ENCODE assay signal across 8 mouse cellular contexts in genomic region chr14:31000356-31000755, GRCm38 (mm10). TPM values are rescaled to one million over a fixed set of nuclear protein-coding genes. Genes with fewer than 3 reads are reported as not detected.
DNase-seq lines count a peak whose midpoint lies in the region; ATAC-seq and TF ChIP-seq lines count a peak whose summit lies in the region.

No protein-coding gene starts in this region.

- H3K27me3 ChIP-seq in heart, postnatal 0 days (ENCODE audit: control insufficient read depth, insufficient read depth, low read length): no peaks in the 10 kb centered on the region
- no peaks in the 10 kb centered on the region for H3K27me3 ChIP-seq in MEL (ENCODE audit: control insufficient read depth in 1 of 2, insufficient read depth in 2 of 2, low read length in 2 of 2)
- no peaks in the 10 kb centered on the region for H3K27me3 ChIP-seq in hindbrain, embryonic 13.5 days
- H3K27me3 ChIP-seq in midbrain, embryonic 13.5 days: no peaks in the 10 kb centered on the region

- peak overlapping the region; percentile 74 for H3K4me2 ChIP-seq in heart, postnatal 0 days (ENCODE audit: low read depth, low read length)
- peak overlapping the region; percentile 84 for H3K4me2 ChIP-seq in hindbrain, embryonic 13.5 days
- H3K4me2 ChIP-seq in midbrain, embryonic 13.5 days (replicated peaks): peak overlapping the region; percentile 83

- ATAC-seq in heart, postnatal 0 days (ENCODE audit: insufficient read depth, low read depth): no peak
- ATAC-seq in hindbrain, embryonic 13.5 days (ENCODE audit: low FRiP score): no peak
- no peak for ATAC-seq in midbrain, embryonic 13.5 days

- H3K27ac ChIP-seq in heart, postnatal 0 days (ENCODE audit: low read depth): peak overlapping the region; percentile 86; the same call in 1 of the 2 replicates
- H3K27ac ChIP-seq in MEL (ENCODE audit: control insufficient read depth, low read depth, low read length): peak overlapping the region; percentile 77
- no peak overlapping the region for H3K27ac ChIP-seq in hindbrain, embryonic 13.5 days
- no peak overlapping the region for H3K27ac ChIP-seq in midbrain, embryonic 13.5 days

- H3K9me3 ChIP-seq in heart, postnatal 0 days (replicated peaks; ENCODE audit: control insufficient read depth, low read length): no peaks in the 10 kb centered on the region
- H3K9me3 ChIP-seq in MEL (replicated peaks; ENCODE audit: insufficient read depth, low read length): no peaks in the 10 kb centered on the region
- H3K9me3 ChIP-seq in hindbrain, embryonic 13.5 days: no peaks in the 10 kb centered on the region
- H3K9me3 ChIP-seq in midbrain, embryonic 13.5 days: no peaks in the 10 kb centered on the region

- no peak for TF ChIP-seq RAD21 in MEL (IDR thresholded peaks at IDR 0.05; ENCODE audit: low read depth, low read length)

- no peak for DNase-seq in heart, postnatal 0 days (ENCODE audit: low spot score)
- no peak for DNase-seq in heart, adult 18-20 months
- no peak for DNase-seq in MEL (ENCODE audit: low read depth, low spot score)
- DNase-seq in urinary bladder, postnatal 36 days (ENCODE audit: low spot score in 2 of 2): no peak
- no peak for DNase-seq in embryo, embryonic 11 days
- no peak for DNase-seq in left cerebral cortex, postnatal 14 days (ENCODE audit: low spot score in 2 of 2)

- intact Hi-C loops in left cerebral cortex, postnatal 14 days (cut with DNase I): loop anchor here (2.0 kb wide), 1 partner anchor 18 kb away; the partner anchor contains the start of genes Gnl3 and Pbrm1

- TF ChIP-seq CTCF in heart, postnatal 0 days (IDR thresholded peaks at IDR 0.05; ENCODE audit: low read depth): no peak
- TF ChIP-seq CTCF in MEL (IDR thresholded peaks at IDR 0.05 in 2 of 3, conservative IDR thresholded peaks at IDR 0.05 in 1 of 3; ENCODE audit: control insufficient read depth in 1 of 3, insufficient read depth in 1 of 3, low read depth in 2 of 3, low read length in 3 of 3, poor library complexity in 1 of 3, severe bottlenecking in 1 of 3): no peak

- H3K79me2 ChIP-seq in MEL (ENCODE audit: control insufficient read depth, insufficient read depth, low read length, poor library complexity): peaks cover 16% of the 10 kb centered on the region

- peak overlapping the region; percentile 97 for H3K4me3 ChIP-seq in heart, postnatal 0 days (ENCODE audit: low read depth, low read length)
- H3K4me3 ChIP-seq in MEL (ENCODE audit: control insufficient read depth in 1 of 2, insufficient read depth in 1 of 2, low read depth in 2 of 2, low read length in 2 of 2): peak overlapping the region; percentile 95 to 98
- H3K4me3 ChIP-seq in hindbrain, embryonic 13.5 days: peak overlapping the region; percentile 97
- H3K4me3 ChIP-seq in midbrain, embryonic 13.5 days (replicated peaks): peak overlapping the region; percentile 96

- no peak for TF ChIP-seq POLR2A in MEL (IDR thresholded peaks at IDR 0.05; ENCODE audit: control insufficient read depth in 1 of 2, insufficient read depth in 1 of 2, low read depth in 1 of 2, low read length in 2 of 2, poor library complexity in 1 of 2)

- H3K36me3 ChIP-seq in heart, postnatal 0 days (replicated peaks; ENCODE audit: control insufficient read depth, insufficient read depth, low read length): peaks cover 13% of the 10 kb centered on the region
- H3K36me3 ChIP-seq in MEL (ENCODE audit: control insufficient read depth in 1 of 2, insufficient read depth in 2 of 2, low read length in 2 of 2): peaks cover 2 to 15% of the 10 kb centered on the region in 2 experiments; a peak in 3 of 4 replicates
- peaks cover 21% of the 10 kb centered on the region; the same call in 1 of the 2 replicates for H3K36me3 ChIP-seq in hindbrain, embryonic 13.5 days
- H3K36me3 ChIP-seq in midbrain, embryonic 13.5 days: peaks cover 26% of the 10 kb centered on the region

- peak overlapping the region; percentile 74 for H3K9ac ChIP-seq in heart, postnatal 0 days (replicated peaks; ENCODE audit: low read depth, low read length)
- H3K9ac ChIP-seq in MEL (ENCODE audit: control insufficient read depth, low read depth, low read length, poor library complexity, severe bottlenecking): peak overlapping the region; percentile 93
- H3K9ac ChIP-seq in hindbrain, embryonic 13.5 days: peak overlapping the region; percentile 96
- H3K9ac ChIP-seq in midbrain, embryonic 13.5 days (replicated peaks): peak overlapping the region; percentile 94

- no peak for TF ChIP-seq EP300 in heart, postnatal 0 days (IDR thresholded peaks at IDR 0.05; ENCODE audit: low read depth)
- TF ChIP-seq EP300 in MEL (IDR thresholded peaks at IDR 0.05; ENCODE audit: low read depth in 1 of 2, low read length in 2 of 2): no peak

- H3K4me1 ChIP-seq in heart, postnatal 0 days (ENCODE audit: control insufficient read depth, insufficient read depth): peaks cover 10% of the 10 kb centered on the region
- H3K4me1 ChIP-seq in MEL (ENCODE audit: control insufficient read depth in 1 of 2, insufficient read depth in 2 of 2, low read length in 2 of 2): peaks cover 4 to 9% of the 10 kb centered on the region in 2 experiments
- H3K4me1 ChIP-seq in hindbrain, embryonic 13.5 days (replicated peaks): peaks cover 20% of the 10 kb centered on the region
- peaks cover 23% of the 10 kb centered on the region for H3K4me1 ChIP-seq in midbrain, embryonic 13.5 days (replicated peaks)

- 56% methylated on average over 10 of the region's 10 CpGs for WGBS in heart, postnatal 0 days
- WGBS in hindbrain, embryonic 13.5 days: 67% methylated on average over 10 of the region's 10 CpGs
- 67% methylated on average over 10 of the region's 10 CpGs for WGBS in midbrain, embryonic 13.5 days

TF ChIP-seq in MEL, 35 proteins besides CTCF, POLR2A, EP300 and RAD21:
- 0 out of 2 replicates have a peak, but pooled peaks have one; percentile 48 for TF ChIP-seq CHD1 (IDR thresholded peaks at IDR 0.05; ENCODE audit: low read depth, low read length)
- TF ChIP-seq E2F4 (IDR thresholded peaks at IDR 0.05; ENCODE audit: borderline replicate concordance, low read depth, low read length): no peak

RNA-seq across cellular contexts. Expression of gene Glt8d1, which starts 0.8 kb away (rescaled TPM):
- 28.7 and 39.0 TPM in 2 replicates for total RNA-seq in heart, postnatal 0 days (2014; rRNA removed; ENCODE audit: low replicate concordance)
- polyA plus RNA-seq in heart, postnatal 0 days (2015; fragmentation: Nextera tagmentation; extraction: Ambion mirVana): 30.6 and 30.9 TPM in 2 replicates
- 10 to 100 TPM; 19.8 to 22.5 TPM for total RNA-seq in heart, adult 18-20 months (2021)
- 14.7 and 15.6 TPM in 2 replicates for total RNA-seq in MEL (2012; rRNA removed)
- polyA plus RNA-seq in MEL (2012; ENCODE audit: insufficient read depth in 1 of 2, insufficient read length in 2 of 2, low read depth in 1 of 2, low replicate concordance in 2 of 2, missing spikeins in 1 of 2): 10 to 100 TPM in 1 of 2 experiments, not detected in 1; 19.2 TPM
- 62.8 and 66.7 TPM in 2 replicates for polyA plus RNA-seq in hindbrain, embryonic 13.5 days (2015; fragmentation: Nextera tagmentation; extraction: Ambion mirVana)
- 58.5 and 60.1 TPM in 2 replicates for polyA plus RNA-seq in midbrain, embryonic 13.5 days (2015; fragmentation: Nextera tagmentation; extraction: Ambion mirVana)
- total RNA-seq in left cerebral cortex, postnatal 14 days (2021): 10 to 100 TPM; 27.2 to 30.7 TPM

RNA-seq across cellular contexts. Expression of gene Spcs1, which starts 1.1 kb away (rescaled TPM):
- total RNA-seq in heart, postnatal 0 days (2014; rRNA removed; ENCODE audit: low replicate concordance): 309 and 340 TPM in 2 replicates
- polyA plus RNA-seq in heart, postnatal 0 days (2015; fragmentation: Nextera tagmentation; extraction: Ambion mirVana): 429 and 459 TPM in 2 replicates
- 100 to 1,000 TPM; 132 to 138 TPM for total RNA-seq in heart, adult 18-20 months (2021)
- total RNA-seq in MEL (2012; rRNA removed): 165 and 208 TPM in 2 replicates
- 100 to 1,000 TPM; 188 to 419 TPM for polyA plus RNA-seq in MEL (2012; ENCODE audit: insufficient read depth in 1 of 2, insufficient read length in 2 of 2, low read depth in 1 of 2, low replicate concordance in 2 of 2, missing spikeins in 1 of 2)
- 322 and 337 TPM in 2 replicates for polyA plus RNA-seq in hindbrain, embryonic 13.5 days (2015; fragmentation: Nextera tagmentation; extraction: Ambion mirVana)
- 293 and 296 TPM in 2 replicates for polyA plus RNA-seq in midbrain, embryonic 13.5 days (2015; fragmentation: Nextera tagmentation; extraction: Ambion mirVana)
- total RNA-seq in left cerebral cortex, postnatal 14 days (2021): 100 to 1,000 TPM; 171 to 175 TPM

RNA-seq across cellular contexts. Expression of gene Pbrm1, which starts 18.6 kb away (rescaled TPM):
- 31.9 and 65.0 TPM in 2 replicates for total RNA-seq in heart, postnatal 0 days (2014; rRNA removed; ENCODE audit: low replicate concordance)
- polyA plus RNA-seq in heart, postnatal 0 days (2015; fragmentation: Nextera tagmentation; extraction: Ambion mirVana): 63.2 and 66.5 TPM in 2 replicates
- 10 to 100 TPM; 51.7 to 57.7 TPM for total RNA-seq in heart, adult 18-20 months (2021)
- 28.7 and 31.1 TPM in 2 replicates for total RNA-seq in MEL (2012; rRNA removed)
- 10 to 100 TPM; 32.4 to 62.0 TPM for polyA plus RNA-seq in MEL (2012; ENCODE audit: insufficient read depth in 1 of 2, insufficient read length in 2 of 2, low read depth in 1 of 2, low replicate concordance in 2 of 2, missing spikeins in 1 of 2)
- 146 and 151 TPM in 2 replicates for polyA plus RNA-seq in hindbrain, embryonic 13.5 days (2015; fragmentation: Nextera tagmentation; extraction: Ambion mirVana)
- 175 and 181 TPM in 2 replicates for polyA plus RNA-seq in midbrain, embryonic 13.5 days (2015; fragmentation: Nextera tagmentation; extraction: Ambion mirVana)
- 10 to 100 TPM; 50.7 to 53.6 TPM for total RNA-seq in left cerebral cortex, postnatal 14 days (2021)

RNA-seq across cellular contexts. Expression of gene Gnl3, which starts 18.6 kb away (rescaled TPM):
- 30.5 and 45.8 TPM in 2 replicates for total RNA-seq in heart, postnatal 0 days (2014; rRNA removed; ENCODE audit: low replicate concordance)
- 30.7 and 37.3 TPM in 2 replicates for polyA plus RNA-seq in heart, postnatal 0 days (2015; fragmentation: Nextera tagmentation; extraction: Ambion mirVana)
- 10 to 100 TPM; 23.9 to 25.9 TPM for total RNA-seq in heart, adult 18-20 months (2021)
- total RNA-seq in MEL (2012; rRNA removed): 217 and 257 TPM in 2 replicates
- polyA plus RNA-seq in MEL (2012; ENCODE audit: insufficient read depth in 1 of 2, insufficient read length in 2 of 2, low read depth in 1 of 2, low replicate concordance in 2 of 2, missing spikeins in 1 of 2): 100 to 1,000 TPM; 151 to 332 TPM
- polyA plus RNA-seq in hindbrain, embryonic 13.5 days (2015; fragmentation: Nextera tagmentation; extraction: Ambion mirVana): 52.8 and 52.9 TPM in 2 replicates
- 54.6 and 57.1 TPM in 2 replicates for polyA plus RNA-seq in midbrain, embryonic 13.5 days (2015; fragmentation: Nextera tagmentation; extraction: Ambion mirVana)
- 10 to 100 TPM; 44.4 to 45.4 TPM for total RNA-seq in left cerebral cortex, postnatal 14 days (2021)

RNA-seq across cellular contexts. Expression of gene Nek4, which starts 49.2 kb away (rescaled TPM):
- 4.5 and 11.9 TPM in 2 replicates for total RNA-seq in heart, postnatal 0 days (2014; rRNA removed; ENCODE audit: low replicate concordance)
- polyA plus RNA-seq in heart, postnatal 0 days (2015; fragmentation: Nextera tagmentation; extraction: Ambion mirVana): 3.1 and 3.3 TPM in 2 replicates
- total RNA-seq in heart, adult 18-20 months (2021): 1 to 10 TPM; 4.8 TPM
- 16.6 and 18.4 TPM in 2 replicates for total RNA-seq in MEL (2012; rRNA removed)
- 10 to 100 TPM in 1 of 2 experiments, not detected in 1; 19.3 TPM for polyA plus RNA-seq in MEL (2012; ENCODE audit: insufficient read depth in 1 of 2, insufficient read length in 2 of 2, low read depth in 1 of 2, low replicate concordance in 2 of 2, missing spikeins in 1 of 2)
- 16.9 and 19.2 TPM in 2 replicates for polyA plus RNA-seq in hindbrain, embryonic 13.5 days (2015; fragmentation: Nextera tagmentation; extraction: Ambion mirVana)
- 20.0 and 20.3 TPM in 2 replicates for polyA plus RNA-seq in midbrain, embryonic 13.5 days (2015; fragmentation: Nextera tagmentation; extraction: Ambion mirVana)
- total RNA-seq in left cerebral cortex, postnatal 14 days (2021): 10 to 100 TPM; 14.0 to 14.1 TPM

Comparison
In these comparisons a context has a peak if more than half of its experiments do, and no peak if none do; other contexts are left out.
1. H3K27ac ChIP-seq: peak in heart, postnatal 0 days (single experiment) and MEL (single experiment); none in hindbrain, embryonic 13.5 days (single experiment) and midbrain, embryonic 13.5 days (single experiment).
2. Peak in every context shown above with its lines, with median percentiles within 50 percentile points of each other: H3K4me2 ChIP-seq, H3K4me3 ChIP-seq and H3K9ac ChIP-seq.